Mouse (Mus musculus) adrenal gland, adult 18-20 months (tissue): Measurements from ENCODE around the gene Fem1b. TPM values are rescaled to one million over a fixed set of nuclear protein-coding genes. Genes with fewer than 3 reads are reported as not detected.

ENCODE experiments used
- DNase-seq, 2 experiments: peaks; one replicate each; pipeline ENCODE4 v3.0.0; 2021 to 2022; ENCODE audit warnings: low spot score in 2 of 2
- total RNA-seq, 2 experiments: library from RNA; stranded (reverse); gene quantifications; 1 replicate in 1 of 2; 2 replicates in 1 of 2; pipeline ENCODE4 v1.2.3; 2021

Gene Fem1b
- total RNA-seq, 2 experiments from 2014 or later, result 35.7 to 39.4 TPM

GRCm38 (mm10) chr9:62782976-62783781 is 28.6 kb downstream of the Fem1b start:
- peak; percentile 46 to 54 for DNase-seq

GRCm38 (mm10) chr9:62781965-62782364 is 29.8 kb downstream of the Fem1b start:
- DNase-seq, result no peak

GRCm38 (mm10) chr9:62778721-62779120 is 33.0 kb downstream of the Fem1b start:
- DNase-seq, result no peak

DNA sequence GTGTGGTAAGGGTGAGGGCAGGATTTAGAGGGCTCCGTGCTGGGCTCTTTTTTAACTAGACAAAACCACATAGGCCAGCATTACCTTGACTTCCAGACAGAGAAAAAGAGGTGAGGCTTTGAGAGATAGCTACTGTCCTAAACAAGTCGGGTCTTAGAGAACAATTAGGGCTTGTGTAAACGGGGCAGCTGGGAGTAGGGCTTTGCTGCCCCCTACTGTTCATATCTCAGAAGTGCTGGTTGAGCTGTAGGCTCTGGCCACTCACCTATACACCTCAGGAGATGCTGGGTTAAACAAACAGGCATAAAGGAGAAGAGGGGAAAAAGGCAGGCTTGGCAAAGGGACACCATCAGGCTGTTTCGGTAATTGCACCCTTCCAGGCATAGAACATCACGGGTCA is 34.3 kb downstream of the Fem1b start:
- peak; percentile 54 to 68 for DNase-seq

- DNase-seq, result no peak
These were observed 36.3 kb downstream of the Fem1b start for GRCm38 (mm10) chr9:62775464-62775863.

GRCm38 (mm10) chr9:62772746-62773145 is 39.0 kb downstream of the Fem1b start:
- DNase-seq, result no peak

GRCm38 (mm10) chr9:62768361-62768760 is 43.4 kb downstream of the Fem1b start:
- DNase-seq, result no peak

GRCm38 (mm10) chr9:62767464-62767863 is 44.3 kb downstream of the Fem1b start:
- no peak for DNase-seq

DNA sequence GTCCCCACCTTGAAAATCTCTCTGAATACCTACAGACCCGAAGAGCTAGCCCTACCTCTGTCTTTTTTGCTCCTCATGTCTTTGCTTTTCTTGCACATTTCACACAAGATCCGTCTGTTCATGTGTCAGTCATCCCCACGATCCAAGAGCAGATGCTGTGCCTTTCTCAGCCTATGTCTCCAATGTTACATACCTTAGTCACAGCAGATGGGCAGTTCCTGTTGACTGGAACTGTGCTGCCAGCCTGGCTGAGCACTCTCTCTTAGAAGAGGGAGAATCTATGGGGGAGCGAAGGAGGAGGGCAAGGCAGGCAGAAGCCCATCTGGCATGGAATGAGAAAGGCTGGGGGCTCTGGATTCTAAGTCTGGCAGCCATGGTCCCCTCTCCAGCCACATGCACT is 46.4 kb downstream of the Fem1b start:
- no peak for DNase-seq

- DNase-seq, result no peak
These were observed 48.3 kb downstream of the Fem1b start for GRCm38 (mm10) chr9:62763478-62763877.

DNA sequence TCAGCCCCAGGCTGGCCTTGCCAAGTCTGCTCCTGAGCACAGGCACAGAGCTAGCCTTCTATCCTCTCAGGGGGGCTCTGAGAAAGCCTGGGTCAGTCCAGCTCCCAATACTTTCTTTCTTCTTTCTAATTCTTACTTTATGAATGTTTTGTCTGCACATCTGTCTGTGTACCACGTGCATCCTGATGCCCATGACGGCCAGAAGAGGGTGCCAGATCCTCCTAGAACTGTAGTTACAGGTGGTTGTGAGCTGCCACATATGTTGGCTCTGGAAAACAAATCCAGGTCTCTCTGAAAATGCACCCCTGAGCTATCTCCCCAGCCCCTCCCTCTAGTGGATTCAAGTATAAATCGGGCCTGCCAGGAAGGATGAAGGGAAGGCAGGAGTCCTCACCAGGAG is 52.1 kb downstream of the Fem1b start:
- no peak for DNase-seq

DNA sequence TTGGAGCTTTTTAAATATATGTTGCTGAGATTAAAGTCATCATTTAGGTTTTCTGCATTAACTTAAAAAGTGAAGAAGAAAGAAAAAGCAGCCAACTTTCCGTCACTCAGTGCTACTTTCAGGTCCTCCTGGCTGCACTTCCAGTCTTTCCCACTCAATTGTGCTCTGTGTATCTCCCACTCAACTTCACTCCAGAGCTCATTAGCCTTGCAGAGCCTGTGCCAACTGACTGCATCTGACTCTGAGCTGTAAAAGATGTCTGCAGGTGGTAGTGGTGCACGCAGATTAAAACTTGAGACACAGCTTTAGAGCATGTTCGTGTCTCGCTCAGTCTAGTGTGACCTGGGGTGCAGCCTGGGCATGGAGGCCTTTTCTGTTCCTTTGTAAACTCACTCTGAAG is 53.4 kb downstream of the Fem1b start:
- DNase-seq, result no peak

DNA sequence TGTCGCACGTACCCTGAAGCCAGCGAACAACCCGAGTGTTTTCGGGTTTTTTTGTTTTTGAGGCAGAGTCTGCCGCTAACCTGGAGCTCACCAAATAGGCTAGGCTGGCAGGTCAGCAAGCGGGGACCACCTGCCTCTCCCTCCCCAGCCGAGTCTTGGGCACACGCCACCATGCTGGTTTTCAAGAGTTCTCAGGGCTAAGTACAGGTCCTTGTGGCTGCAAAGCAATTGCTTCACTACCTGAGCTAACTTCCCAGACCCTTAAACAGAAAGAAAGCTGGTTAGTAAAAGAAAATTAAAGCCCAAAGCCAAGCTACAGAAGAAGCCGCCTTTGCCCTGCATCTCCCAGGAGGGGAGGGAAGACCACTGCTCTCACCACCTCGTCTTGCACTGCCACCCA is 61.4 kb downstream of the Fem1b start:
- no peak for DNase-seq

- no peak for DNase-seq
These were observed 62.1 kb downstream of the Fem1b start for GRCm38 (mm10) chr9:62749666-62750065.

DNA sequence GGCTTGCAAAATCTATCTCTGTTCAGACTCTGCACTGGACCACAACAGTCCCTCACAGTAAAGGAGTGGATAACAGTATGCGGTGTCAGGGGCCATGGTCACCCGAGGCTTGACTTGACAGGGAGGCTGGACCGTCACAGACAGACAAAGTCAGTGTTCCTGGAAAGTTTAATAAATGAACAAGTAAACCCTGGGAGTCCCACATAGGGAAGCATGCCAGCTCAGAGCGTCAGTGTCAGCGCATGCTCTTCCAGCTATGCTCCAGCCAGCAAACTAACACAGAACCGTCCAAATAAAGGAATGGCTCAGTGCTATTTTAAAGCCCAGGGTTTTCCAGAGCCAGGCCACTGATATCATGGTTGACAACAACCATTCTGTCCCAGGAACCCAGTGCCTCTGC is 65.1 kb downstream of the Fem1b start:
- DNase-seq, result no peak

- peak in 1 of 2 experiments; percentile 18 for DNase-seq
These were observed 67.0 kb downstream of the Fem1b start for GRCm38 (mm10) chr9:62744558-62745275.

Other genes starting within 250 kb of the Fem1b start
- gene Itga11, start 134.1 kb downstream of the Fem1b start, total RNA-seq, result 1 to 10 TPM; 1.6 to 2.2 TPM
- 10 to 100 TPM; 12.6 to 14.3 TPM for gene Cln6, start 26.9 kb upstream of the Fem1b start, total RNA-seq
- 1 to 10 TPM; 7.7 to 9.2 TPM for gene Calml4, start 46.1 kb upstream of the Fem1b start, total RNA-seq
- gene Pias1, start 176.0 kb upstream of the Fem1b start, total RNA-seq, result 10 to 100 TPM; 36.0 to 36.2 TPM